Mouse (Mus musculus) cerebellum, postnatal 4 days (tissue): ENCODE results near the gene Fxr2.
"Not testable (repeated sequence)": the region's sequence is repeated elsewhere in the genome, so short reads cannot be mapped to it uniquely, and the experiment has no call there.

Source experiments
- DNase-seq, 2 experiments: peaks; one replicate each; pipeline ENCODE4 v3.0.0; 2022; ENCODE audit warnings: low spot score in 2 of 2, mixed read lengths in 1 of 2

Gene Fxr2

DNA sequence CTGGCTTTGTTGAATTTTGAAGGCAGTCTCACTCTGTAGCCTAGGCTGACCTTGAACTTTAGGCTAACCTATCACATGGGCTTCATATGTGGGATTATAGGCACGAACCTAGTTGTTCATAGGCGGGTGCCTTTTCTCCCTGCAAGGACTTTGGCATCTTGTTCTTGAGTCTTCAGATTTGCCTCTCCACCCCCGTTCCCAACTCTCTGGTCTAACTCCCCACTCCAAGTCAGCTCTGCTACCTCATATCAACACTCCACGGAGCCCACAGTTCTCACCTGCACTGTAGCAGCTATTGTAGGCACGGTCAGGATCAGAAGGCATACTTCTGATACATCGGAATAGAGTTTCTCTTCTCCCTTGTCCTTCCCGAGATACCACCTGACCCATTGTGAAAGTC, 50.8 kb downstream of the Fxr2 start:
- DNase-seq, result no peak

DNA sequence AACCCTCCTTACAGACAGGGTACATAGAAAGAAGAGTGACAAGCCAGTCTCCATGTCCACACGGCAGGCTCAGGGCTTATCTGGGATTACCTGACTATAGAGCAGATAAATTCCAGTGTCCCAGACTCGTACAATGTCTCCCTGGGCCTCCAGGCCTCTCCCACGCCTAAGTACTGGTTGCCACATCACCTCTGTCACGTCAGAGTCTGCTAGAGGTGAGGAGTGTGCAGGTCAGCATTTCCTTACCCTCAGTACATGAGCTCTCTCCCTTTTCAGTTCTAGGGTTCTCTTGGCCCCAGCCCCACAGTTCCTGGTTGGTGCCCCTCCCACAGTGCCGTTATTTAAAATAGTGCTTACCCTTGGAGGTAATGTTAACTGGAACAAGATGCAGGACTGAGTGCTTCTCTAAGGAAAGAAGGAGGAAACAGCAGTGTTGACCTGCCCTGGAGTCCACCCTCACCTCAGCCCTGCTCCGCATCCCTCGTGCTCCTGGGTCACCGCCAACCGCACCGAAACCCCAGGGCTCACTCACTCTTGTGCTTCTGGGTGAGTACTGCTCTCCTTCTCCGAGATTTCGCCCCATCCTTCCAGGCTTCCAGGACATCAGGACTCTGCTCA, 51.4 kb downstream of the Fxr2 start:
- no peak for DNase-seq

DNA sequence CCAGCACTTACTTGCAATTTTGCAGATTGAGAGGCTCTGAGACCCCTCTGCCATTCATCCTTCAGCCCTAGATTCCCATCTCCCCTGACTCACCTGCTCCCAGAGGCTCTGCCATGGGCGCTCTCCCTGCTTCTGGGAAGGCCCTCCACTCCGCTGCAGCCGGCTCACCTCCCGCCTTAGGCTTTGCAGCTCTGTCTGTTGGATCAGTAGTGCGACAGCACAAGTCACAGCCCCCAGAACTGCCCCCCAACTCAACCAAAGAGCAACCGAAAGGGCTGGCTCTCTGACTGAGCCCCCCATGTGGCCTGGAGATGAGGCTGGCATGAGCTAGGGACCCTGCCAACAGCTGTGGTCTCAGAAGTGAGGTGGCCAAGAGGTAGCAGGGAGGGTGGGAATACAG, 52.1 kb downstream of the Fxr2 start:
- DNase-seq, result no peak

DNA sequence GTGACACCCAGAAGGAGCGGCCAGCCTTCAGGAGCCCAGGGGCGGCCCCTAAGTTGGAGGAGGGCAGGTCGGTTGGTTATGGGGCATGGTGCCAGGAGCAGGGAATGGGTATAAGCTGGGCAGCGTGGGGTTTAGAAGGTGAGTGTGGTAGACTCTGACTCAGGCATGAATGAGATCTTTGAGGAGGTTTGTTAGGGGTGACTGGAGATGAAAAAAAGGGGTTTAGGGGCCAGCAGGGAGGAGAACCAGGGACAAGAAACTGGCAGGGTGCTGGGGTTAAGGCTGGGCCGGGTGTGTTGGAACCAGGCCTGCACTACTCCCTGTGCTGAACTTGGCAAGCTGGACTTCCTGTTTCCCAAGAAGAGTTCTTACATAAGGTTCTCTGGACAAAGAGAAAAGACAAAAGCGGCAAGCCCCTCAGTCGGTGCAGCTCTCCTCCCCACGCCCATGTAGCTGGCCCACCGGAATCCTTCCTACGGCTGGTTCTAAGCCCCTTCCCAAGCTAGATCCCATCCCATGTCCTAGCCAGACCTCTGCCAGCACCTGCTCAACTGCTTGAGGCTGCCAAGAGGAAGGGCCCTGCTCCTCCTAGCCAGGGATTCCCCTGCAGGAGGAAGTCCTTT, 52.8 kb downstream of the Fxr2 start, which contains the start of gene Tnfsf13:
Tnfsf13 (minus strand) TSS at position 259 of the 623 bp plus-strand sequence.
- DNase-seq, result no peak

DNA sequence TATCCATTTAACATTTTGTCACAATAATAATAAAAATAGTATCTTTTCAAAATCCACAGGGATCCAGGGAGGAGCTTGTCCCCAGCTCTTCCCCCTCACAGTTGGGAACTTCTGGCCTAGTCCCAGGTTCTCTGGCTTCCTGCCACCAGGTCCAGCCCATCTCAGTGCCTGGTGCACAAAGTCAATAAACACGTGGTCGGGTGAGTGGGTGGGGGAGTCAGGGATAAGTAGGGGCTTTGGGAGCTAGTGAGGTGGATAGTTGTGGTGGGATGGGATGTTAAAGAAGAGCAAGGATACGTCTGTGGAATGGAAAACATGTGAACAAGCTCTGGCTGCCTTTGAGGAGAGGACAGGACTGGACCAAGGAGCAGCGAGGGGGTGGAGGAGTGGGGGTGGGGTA, 53.6 kb downstream of the Fxr2 start:
- peak in 1 of 2 experiments; percentile 78 for DNase-seq

DNA sequence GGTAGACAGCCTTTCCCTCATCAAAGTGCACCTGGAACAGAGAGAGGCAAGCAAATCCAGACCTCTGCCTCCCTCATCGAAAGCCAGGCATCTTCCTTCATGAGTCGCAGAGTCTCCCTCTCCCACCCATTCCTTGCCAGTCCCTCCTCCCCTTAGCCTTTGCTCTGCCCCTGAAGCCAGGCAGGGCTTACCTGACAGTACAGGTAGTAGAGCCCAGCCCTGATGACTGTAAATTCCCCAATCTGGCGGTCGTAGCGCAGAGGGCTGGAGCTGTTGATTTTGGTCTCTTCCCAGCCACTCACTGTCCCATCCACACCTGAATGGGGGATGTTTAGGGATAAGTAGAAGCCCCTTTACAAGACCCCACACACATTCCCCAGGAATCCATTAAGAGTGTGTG, 54.3 kb downstream of the Fxr2 start:
- no peak for DNase-seq

DNA sequence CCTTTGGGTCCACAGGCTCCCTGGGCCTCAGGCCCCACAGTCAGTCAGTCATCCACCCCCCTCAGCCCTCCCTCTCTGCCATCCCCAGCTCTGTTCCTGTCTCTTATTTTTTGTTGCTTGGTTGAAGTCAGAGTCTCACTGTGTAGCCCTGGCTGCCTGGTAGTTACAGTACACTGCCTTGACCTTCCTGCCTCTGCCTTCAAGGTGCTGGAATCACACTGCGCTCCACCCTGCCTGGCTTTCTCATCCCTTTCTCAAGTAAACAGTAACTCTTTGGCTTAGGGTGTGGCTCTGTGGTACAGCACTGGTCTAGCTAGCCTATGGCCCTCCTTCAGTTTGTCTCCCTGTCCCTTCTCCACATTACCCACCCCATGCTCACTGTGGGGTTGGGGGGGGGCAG, 57.1 kb downstream of the Fxr2 start:
- DNase-seq, result no peak

DNA sequence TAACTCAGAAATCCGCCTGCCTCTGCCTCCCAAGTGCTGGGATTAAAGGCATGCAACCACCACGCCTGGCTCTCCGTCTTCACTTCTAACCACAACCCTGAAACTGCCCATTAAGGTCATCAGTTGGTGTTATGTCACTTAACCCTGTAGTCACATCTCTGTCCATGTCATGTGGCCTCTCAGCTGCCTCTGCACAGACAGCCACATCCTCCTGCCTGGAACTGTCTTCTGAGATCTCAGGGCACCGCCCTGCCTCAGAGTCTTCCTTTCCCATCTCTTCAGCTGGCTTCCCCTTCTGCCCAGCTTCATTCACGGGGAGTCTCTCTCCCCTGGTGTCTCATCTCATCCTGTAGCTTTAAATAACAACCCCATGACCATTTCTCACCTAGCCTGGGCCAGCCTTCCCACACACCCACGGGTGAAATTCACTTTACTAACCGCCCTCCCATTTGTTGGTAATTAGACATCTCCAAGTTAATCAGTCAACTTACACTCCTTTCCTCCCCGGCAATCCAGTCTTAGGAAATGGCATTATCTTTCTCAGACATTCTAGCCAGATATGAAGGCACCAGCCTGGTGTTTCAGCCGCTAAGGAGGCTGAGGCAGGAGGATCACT, 59.5 kb downstream of the Fxr2 start:
- DNase-seq, result no peak

DNA sequence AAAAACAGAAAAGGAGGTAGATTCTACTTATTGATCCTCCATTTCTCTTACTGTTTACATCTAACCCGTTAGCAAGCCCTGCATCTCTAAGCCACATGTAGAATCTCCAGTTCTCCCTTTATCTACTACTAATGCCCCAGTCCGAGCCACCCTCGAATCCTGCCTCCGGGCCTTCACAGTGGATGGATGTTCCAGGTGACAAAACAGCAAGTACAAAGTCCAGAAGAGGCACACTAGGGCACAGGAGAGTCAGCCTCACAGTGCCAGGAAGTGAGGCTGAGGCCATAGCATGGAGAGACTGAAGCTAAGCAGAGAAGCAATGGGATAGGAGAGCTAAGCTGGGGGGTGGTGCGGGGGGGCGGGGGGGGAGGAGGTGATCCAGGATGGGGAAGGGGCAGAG, 60.1 kb downstream of the Fxr2 start:
- no peak for DNase-seq

DNA sequence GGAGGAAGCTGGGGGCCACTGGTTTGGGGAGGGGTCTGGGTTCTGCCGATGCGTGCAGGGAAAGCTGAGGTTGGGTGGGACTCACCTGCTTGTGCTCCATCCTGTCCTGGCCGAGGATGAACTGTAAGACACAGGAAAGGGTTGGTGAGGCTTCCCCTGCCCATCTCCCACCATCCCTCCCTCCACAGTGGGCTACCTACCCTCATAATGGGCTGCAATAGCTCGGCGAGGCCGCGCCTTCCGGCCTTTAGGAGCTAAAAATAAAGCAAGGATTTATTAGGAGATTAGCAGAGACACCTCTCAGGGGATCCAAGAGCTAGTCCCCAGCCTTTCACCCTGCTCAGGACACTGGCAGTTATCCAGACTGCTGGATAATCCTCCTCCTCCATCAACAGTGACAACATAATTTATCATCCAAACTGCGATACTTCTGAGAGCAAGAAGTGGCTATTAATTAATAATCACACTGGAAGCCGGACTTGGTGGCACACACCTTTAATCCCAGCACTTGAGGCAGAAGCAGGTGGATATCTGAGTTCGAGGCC, 60.7 kb downstream of the Fxr2 start:
- no peak for DNase-seq

DNA sequence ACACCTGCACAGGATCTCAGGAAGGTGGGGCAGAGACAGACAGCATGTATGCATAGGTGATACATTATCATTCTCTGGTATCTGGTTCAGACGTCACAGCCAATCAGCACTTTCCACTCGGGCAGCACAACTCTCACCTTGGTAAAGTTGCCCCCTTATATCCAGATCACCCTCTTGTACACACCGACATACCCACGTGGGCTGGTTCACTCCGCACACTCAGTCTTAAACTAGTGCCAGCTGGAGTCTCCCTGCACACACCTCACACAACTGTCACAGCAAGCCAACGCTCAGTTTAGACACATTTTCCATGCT, 62.2 kb downstream of the Fxr2 start:
- DNase-seq, result no peak

DNA sequence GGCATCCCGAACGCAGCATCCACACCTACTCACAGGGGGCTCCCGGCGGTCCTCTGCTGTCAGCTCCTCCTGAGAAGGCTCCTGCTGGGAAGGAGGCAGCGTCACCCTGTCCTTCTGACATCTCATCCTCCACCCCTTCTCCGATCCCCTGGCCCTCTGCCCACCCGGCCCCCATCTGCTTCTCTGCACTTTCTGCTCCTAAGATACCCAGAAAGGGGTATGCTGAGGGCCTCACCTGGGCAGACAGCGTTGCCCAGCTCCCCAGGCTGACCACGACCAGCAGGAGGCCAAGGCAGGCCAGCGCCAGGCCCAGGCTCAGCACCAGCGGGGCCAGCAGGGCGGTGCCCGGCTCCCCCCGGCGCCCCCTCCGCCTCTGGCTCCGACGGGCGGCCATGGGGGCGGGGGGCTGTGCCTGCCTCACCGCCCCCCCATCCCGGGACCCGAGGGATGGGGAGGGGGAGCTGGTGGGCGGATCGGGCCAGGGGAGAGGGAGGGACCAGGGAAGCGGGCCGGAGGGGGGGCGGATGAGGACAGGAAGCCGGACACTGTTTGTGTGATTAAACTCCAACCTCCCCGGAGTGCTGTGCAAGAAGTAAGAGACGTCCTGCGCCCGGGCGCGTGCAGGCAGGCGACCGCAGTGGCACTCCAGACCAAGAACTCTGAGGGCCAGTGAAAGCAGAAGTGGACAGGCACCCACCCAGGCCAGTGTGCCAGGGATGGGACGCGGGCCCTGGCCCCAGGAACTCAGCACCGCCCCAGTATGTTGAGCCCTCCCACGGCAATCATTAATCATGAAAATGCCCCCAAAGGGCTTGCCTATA, 62.8 kb downstream of the Fxr2 start, which contains the start of the genes Tnfsf12 and Tnfsfm13:
Tnfsf12 (minus strand) TSS at position 489 of the 821 bp plus-strand sequence.
Tnfsfm13 (minus strand) TSS at position 738 of the 821 bp plus-strand sequence.
- no peak for DNase-seq

DNA sequence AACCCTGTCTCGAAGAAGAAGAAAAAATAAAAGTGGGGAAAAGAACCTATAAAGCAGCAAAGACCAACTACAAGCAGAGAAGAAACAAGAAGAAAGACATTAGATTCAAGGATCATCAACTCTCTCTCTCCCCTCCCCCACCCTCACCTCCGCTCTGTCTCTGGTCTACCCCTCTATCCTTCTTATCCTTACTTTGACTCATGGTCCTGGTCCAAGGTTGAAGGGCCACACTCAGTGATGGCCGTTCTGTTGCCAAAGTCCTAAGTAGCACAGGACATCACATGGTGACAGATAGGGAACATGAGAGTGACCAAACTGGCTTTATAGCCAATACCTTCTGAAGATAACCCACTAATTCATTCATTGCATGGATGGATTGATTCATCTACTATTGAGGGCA, 64.6 kb downstream of the Fxr2 start:
- no peak for DNase-seq

DNA sequence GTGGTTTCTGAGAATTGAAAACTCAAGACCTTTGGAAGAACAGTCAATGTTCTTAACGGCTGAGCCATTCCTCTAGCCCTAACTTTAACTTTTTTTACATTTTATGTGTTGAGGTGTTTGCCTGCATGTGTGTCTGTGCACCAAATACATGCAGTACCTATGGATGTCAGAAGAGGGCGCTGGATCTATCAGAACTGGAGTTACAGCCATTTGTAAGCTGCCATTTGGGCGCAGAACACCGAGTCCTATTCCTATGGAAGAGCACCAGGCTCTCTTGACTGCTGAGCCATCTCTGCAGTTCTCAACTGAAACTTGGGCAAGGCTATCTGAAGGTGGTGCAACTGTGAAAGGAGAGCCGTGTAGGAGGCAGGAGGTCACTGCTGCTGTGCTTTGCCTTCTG, 65.8 kb downstream of the Fxr2 start:
- no peak for DNase-seq

DNA sequence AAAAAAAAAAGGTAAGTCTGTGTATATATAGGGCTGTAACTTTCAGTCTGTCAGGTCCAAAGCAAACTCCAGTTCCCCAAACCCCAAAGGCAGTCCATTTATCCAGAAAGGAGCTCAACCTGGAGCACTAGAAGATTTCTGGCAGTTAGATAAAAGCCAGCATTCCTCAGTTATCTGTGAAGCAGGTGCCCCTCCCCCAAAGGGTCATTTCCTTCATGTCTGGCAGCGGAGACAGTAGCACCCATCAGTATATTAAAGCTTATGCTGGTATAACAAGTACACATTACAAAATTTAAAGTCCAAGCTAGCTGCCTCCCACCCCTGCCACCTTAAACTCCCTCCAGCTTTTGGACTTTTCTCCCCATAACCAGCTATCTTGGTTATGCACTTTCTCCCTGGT, 66.8 kb downstream of the Fxr2 start:
- no peak for DNase-seq

DNA sequence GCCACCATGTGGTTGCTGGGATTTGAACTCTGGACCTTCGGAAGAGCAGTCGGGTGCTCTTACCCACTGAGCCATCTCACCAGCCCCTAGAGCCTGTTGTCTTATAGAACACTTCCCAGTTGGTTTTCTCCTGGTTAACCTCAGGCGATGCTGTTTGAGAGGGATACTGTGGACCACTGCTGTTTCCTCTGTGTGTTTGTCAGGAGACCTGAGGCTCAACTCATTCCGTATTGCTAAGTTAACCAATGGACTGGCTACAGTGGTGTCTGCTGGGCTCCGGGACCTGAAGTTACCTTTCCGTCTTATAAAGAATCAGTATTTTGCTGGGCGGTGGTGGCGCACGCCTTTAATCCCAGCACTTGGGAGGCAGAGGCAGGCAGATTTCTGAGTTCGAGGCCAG, 70.1 kb downstream of the Fxr2 start:
- not testable (repeated sequence) for DNase-seq
